23 mouse cellular contexts compared by ENCODE assay signal in the genomic region with DNA sequence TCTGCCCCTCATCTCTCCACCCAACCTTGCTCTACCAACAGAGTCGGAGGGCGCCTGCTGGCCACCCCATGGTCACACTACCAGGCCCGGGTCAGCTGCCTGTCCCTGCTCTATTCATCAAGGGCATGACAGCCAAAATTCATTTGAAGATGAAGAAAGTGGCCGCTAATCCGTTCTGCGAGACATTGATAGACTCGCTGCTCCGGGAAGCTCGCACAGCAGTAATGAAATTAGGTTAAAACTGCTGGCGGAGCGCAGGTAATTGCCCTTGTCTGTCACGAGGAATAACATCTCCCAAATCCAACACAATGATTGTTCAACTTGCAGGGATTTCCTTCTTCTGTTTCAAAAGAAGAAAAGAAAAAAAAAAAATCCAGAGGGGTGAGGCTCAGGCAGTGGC.
"Had no signal": no experiment of that assay in that cellular context is flagged by ENCODE, and none has a peak within 500 bp of the region (broad histone marks: within the 10 kb centered on the region; RNA-seq: fewer than 3 reads in every experiment).

No protein-coding gene starts in this region.

- H3K9me3 ChIP-seq: heart, embryonic 10.5 days; heart, embryonic 12.5 days; hindbrain, embryonic 15.5 days; kidney, embryonic 15.5 days; limb, embryonic 13.5 days; limb, embryonic 15.5 days had no signal

- H3K4me1 ChIP-seq: heart, embryonic 12.5 days had no signal

- H3K27ac ChIP-seq: gastrocnemius, adult 2 months; heart, embryonic 10.5 days; hindbrain, embryonic 15.5 days; hindbrain, postnatal 0 days; kidney, embryonic 15.5 days; kidney, postnatal 0 days; limb, embryonic 13.5 days; limb, embryonic 15.5 days had no signal

- H3K9ac ChIP-seq: heart, embryonic 12.5 days; hindbrain, embryonic 15.5 days; kidney, embryonic 15.5 days; limb, embryonic 13.5 days; limb, embryonic 15.5 days had no signal

- DNase-seq: gastrocnemius, adult 2 months; gastrocnemius, postnatal 10 days; gastrocnemius, postnatal 25 days; heart, adult 18-20 months; heart, postnatal 10 days; kidney, adult 11 months; kidney, adult 2 months; kidney, adult 9 months; kidney, postnatal 14 days; kidney, postnatal 36 days; layer of hippocampus, adult 9-11 months; layer of hippocampus, postnatal 36 days; left cerebral cortex, postnatal 4 days had no signal

- H3K4me3 ChIP-seq: gastrocnemius, adult 2 months; heart, embryonic 10.5 days; heart, embryonic 12.5 days; hindbrain, embryonic 15.5 days; kidney, embryonic 15.5 days; limb, embryonic 13.5 days; limb, embryonic 15.5 days had no signal

- H3K27me3 ChIP-seq: hindbrain, embryonic 15.5 days had no signal

- H3K36me3 ChIP-seq: heart, embryonic 10.5 days; heart, embryonic 12.5 days; hindbrain, embryonic 15.5 days; kidney, embryonic 15.5 days; limb, embryonic 13.5 days; limb, embryonic 15.5 days had no signal

- ATAC-seq: forebrain, embryonic 16.5 days; hindbrain, postnatal 0 days; intestine, embryonic 16.5 days had no signal

- H3K4me2 ChIP-seq: heart, embryonic 12.5 days; hindbrain, embryonic 15.5 days; kidney, embryonic 15.5 days; limb, embryonic 13.5 days; limb, embryonic 15.5 days had no signal
